Mouse (Mus musculus): ENCODE data around the gene Ret.

The Ret gene

GRCm38 (mm10) chr6:118173975-118174328 is 23.6 kb downstream of the Ret start:
- no peak for DNase-seq (ENCODE audit: extremely low read depth, low read depth)

- DNase-seq (ENCODE audit: extremely low read depth, low read depth), result no peak
Observed at GRCm38 (mm10) chr6:118173251-118173974, 24.1 kb downstream of the Ret start.

- no peak for DNase-seq (ENCODE audit: extremely low read depth, low read depth)
Observed at GRCm38 (mm10) chr6:118171386-118171785, 26.1 kb downstream of the Ret start.

GRCm38 (mm10) chr6:118168106-118168505 is 29.4 kb downstream of the Ret start:
- no peak for DNase-seq (ENCODE audit: extremely low read depth, low read depth)

- DNase-seq (ENCODE audit: extremely low read depth, low read depth), result peak; percentile 68
Observed at GRCm38 (mm10) chr6:118167013-118167412, 30.5 kb downstream of the Ret start.

- no peak for DNase-seq (ENCODE audit: extremely low read depth, low read depth)
Observed at GRCm38 (mm10) chr6:118165516-118165915, 32.0 kb downstream of the Ret start.

GRCm38 (mm10) chr6:118164691-118165090 is 32.8 kb downstream of the Ret start:
- no peak for DNase-seq (ENCODE audit: extremely low read depth, low read depth)

GRCm38 (mm10) chr6:118163086-118163485 is 34.4 kb downstream of the Ret start:
- DNase-seq (ENCODE audit: extremely low read depth, low read depth), result no peak

- no peak for DNase-seq (ENCODE audit: extremely low read depth, low read depth)
Observed at GRCm38 (mm10) chr6:118162457-118163082, 34.9 kb downstream of the Ret start.

GRCm38 (mm10) chr6:118153091-118153490 is 44.4 kb downstream of the Ret start:
- DNase-seq (ENCODE audit: extremely low read depth, low read depth), result no peak

- DNase-seq (ENCODE audit: extremely low read depth, low read depth), result no peak
Observed at GRCm38 (mm10) chr6:118150988-118151387, 46.5 kb downstream of the Ret start.

- no peak for DNase-seq (ENCODE audit: extremely low read depth, low read depth)
Observed at GRCm38 (mm10) chr6:118150538-118150937, 47.0 kb downstream of the Ret start.

GRCm38 (mm10) chr6:118150128-118150527 is 47.4 kb downstream of the Ret start:
- no peak for DNase-seq (ENCODE audit: extremely low read depth, low read depth)

- no peak for DNase-seq (ENCODE audit: extremely low read depth, low read depth)
Observed at GRCm38 (mm10) chr6:118140961-118141360, 56.6 kb downstream of the Ret start.

GRCm38 (mm10) chr6:118138731-118139709 is 58.5 kb downstream of the Ret start, which contains the start of gene Csgalnact2:
Gene Csgalnact2, minus strand, starts transcription at chr6:118139140.
- DNase-seq (ENCODE audit: extremely low read depth, low read depth), result peak; percentile 63

- peak; percentile 74 for DNase-seq (ENCODE audit: extremely low read depth, low read depth)
Observed at GRCm38 (mm10) chr6:118137148-118137547, 60.4 kb downstream of the Ret start.

- no peak for DNase-seq (ENCODE audit: extremely low read depth, low read depth)
Observed at GRCm38 (mm10) chr6:118134461-118134860, 63.1 kb downstream of the Ret start.

- no peak for DNase-seq (ENCODE audit: extremely low read depth, low read depth)
Observed at GRCm38 (mm10) chr6:118130022-118130421, 67.5 kb downstream of the Ret start.

GRCm38 (mm10) chr6:118127827-118128487 is 69.6 kb downstream of the Ret start:
- DNase-seq (ENCODE audit: extremely low read depth, low read depth), result peak; percentile 83

GRCm38 (mm10) chr6:118127198-118127597 is 70.3 kb downstream of the Ret start:
- DNase-seq (ENCODE audit: extremely low read depth, low read depth), result peak; percentile 55

- DNase-seq (ENCODE audit: extremely low read depth, low read depth), result no peak
Observed at GRCm38 (mm10) chr6:118126577-118126976, 70.9 kb downstream of the Ret start.

Data from MEL-GATA-1-ER (cell line).